Mouse (Mus musculus) liver, embryonic 14.5 days (tissue): ENCODE results near the gene Aldh2.

Experiments used
- CTCF ChIP-seq: IDR thresholded peaks from 2 replicates; pipeline ENCODE4 v1.5.1; 2016; ENCODE audit warnings: antibody characterized with exemption, low read depth, control low read depth
- EP300 ChIP-seq: IDR thresholded peaks from 2 replicates; pipeline ENCODE4 v1.6.1; 2016; ENCODE audit warnings: antibody characterized with exemption, low read depth

- TF ChIP-seq EP300: no peak
- no peak for TF ChIP-seq CTCF
These were observed 7.9 kb downstream of the Aldh2 start for GRCm38 (mm10) chr5:121585699-121586098.
